Mouse (Mus musculus) ovary, postnatal 10 days (tissue): ENCODE measurements around the gene Mpp1.

Source experiments
- DNase-seq: peaks from one replicate; pipeline ENCODE4 v3.0.0; 2022; ENCODE audit warnings: low spot score

Mpp1 gene

GRCm38 (mm10) chrX:75083982-75084773, 46.6 kb downstream of the Mpp1 start:
- DNase-seq: no peak

DNA sequence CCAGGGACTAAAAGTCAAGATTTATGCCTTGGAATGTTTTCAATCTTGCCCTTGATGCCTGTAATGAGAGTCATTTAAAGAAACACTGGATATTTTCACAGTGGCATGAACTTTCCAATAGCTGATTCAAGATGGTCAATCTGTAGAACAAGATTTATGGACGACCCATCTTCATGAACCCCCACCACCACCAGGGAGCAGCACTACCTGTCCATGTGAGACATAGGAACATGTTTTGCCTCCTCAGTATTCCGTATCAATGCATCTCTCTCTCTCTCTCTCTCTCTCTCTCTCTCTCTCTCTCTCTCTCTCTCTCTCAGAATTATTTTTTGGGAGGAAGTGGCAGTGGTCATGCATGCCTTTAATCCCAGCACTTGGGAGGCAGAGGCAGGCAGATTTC, 48.5 kb downstream of the Mpp1 start:
- no peak for DNase-seq
